ENCODE assay signal across 21 mouse cellular contexts in the genomic region with DNA sequence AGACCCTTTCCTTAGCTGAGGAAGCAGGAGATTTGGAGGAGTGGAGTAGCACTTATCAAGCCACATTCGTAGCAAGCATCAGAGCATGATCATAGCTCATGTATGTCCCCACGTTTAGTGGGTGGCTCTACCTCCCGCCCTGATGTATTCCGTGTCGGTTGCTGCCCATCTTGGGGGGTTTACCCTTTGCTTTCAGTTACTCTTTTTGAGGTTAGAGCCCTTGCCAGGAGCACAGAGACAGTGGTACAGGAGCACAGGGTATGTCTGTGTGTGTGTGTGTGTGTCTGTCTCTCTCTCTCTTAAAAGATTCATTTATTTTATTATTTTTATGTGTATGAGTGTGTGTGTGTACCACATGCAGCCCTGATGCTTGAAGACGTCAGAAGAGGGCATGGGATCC. TPM values are rescaled to one million over a fixed set of nuclear protein-coding genes. Genes with fewer than 3 reads are reported as not detected.
DNase-seq lines count a peak whose midpoint lies in the region; ATAC-seq lines count a peak whose summit lies in the region.
"Had no signal": no experiment of that assay in that cellular context is flagged by ENCODE, and none has a peak within 500 bp of the region (broad histone marks: within the 10 kb centered on the region; RNA-seq: fewer than 3 reads in every experiment).

No protein-coding gene starts in this region.

- DNase-seq in heart, adult 8-10 months (ENCODE audit: low spot score), result no peak
- no peak for DNase-seq in kidney, postnatal 4 days
- DNase-seq in lung, postnatal 4 days, result no peak
- DNase-seq in ovary, adult 18-20 months (ENCODE audit: low spot score), result no peak
- DNase-seq: adrenal gland, postnatal 25 days; B cell, adult 2 months; cerebellum, adult 2 months; gastrocnemius, adult 2 months; kidney, adult 18-20 months; left cerebral cortex, postnatal 4 days; thymus, adult 18-20 months had no signal

- no peak for ATAC-seq in heart, embryonic 12.5 days (ENCODE audit: insufficient number of reproducible peaks, low FRiP score)
- no peak for ATAC-seq in kidney, embryonic 15.5 days (replicated peaks; ENCODE audit: low FRiP score)
- no peak for ATAC-seq in intestine, embryonic 15.5 days
- no peak for ATAC-seq in liver, embryonic 16.5 days (ENCODE audit: low read depth)
- ATAC-seq: activated CD4-positive, CD25-positive, alpha-beta regulatory T cell, adult 4 months; midbrain, embryonic 16.5 days; Patski had no signal

- H3K4me2 ChIP-seq in heart, embryonic 12.5 days, result peak overlapping the region; percentile 89; the same call in 1 of the 2 replicates
- peak overlapping the region; percentile 75; the same call in 1 of the 2 replicates for H3K4me2 ChIP-seq in kidney, embryonic 15.5 days
- peak overlapping the region; percentile 75 for H3K4me2 ChIP-seq in intestine, embryonic 15.5 days (replicated peaks)
- H3K4me2 ChIP-seq in liver, embryonic 16.5 days (ENCODE audit: low read depth, low read length), result peak overlapping the region; percentile 90

- H3K27ac ChIP-seq in heart, embryonic 12.5 days (ENCODE audit: poor library complexity, severe bottlenecking), result no peak overlapping the region
- no peak overlapping the region for H3K27ac ChIP-seq in kidney, embryonic 15.5 days
- no peak overlapping the region for H3K27ac ChIP-seq in intestine, embryonic 15.5 days
- no peak overlapping the region for H3K27ac ChIP-seq in liver, embryonic 16.5 days (ENCODE audit: low read length)
- H3K27ac ChIP-seq: hindbrain, embryonic 15.5 days had no signal

- peaks cover 29% of the 10 kb centered on the region for H3K36me3 ChIP-seq in heart, embryonic 12.5 days
- peaks cover 36% of the 10 kb centered on the region for H3K36me3 ChIP-seq in kidney, embryonic 15.5 days
- peaks cover 15% of the 10 kb centered on the region for H3K36me3 ChIP-seq in intestine, embryonic 15.5 days
- peaks cover 4% of the 10 kb centered on the region; the same call in 1 of the 2 replicates for H3K36me3 ChIP-seq in liver, embryonic 16.5 days (ENCODE audit: control insufficient read depth, insufficient read depth)
- H3K36me3 ChIP-seq: hindbrain, embryonic 15.5 days had no signal

- 0 out of 2 replicates have a peak, but pooled peaks cover 8% of the 10 kb centered on the region for H3K27me3 ChIP-seq in heart, embryonic 12.5 days (replicated peaks)
- H3K27me3 ChIP-seq in kidney, embryonic 15.5 days, result no peaks in the 10 kb centered on the region
- no peaks in the 10 kb centered on the region for H3K27me3 ChIP-seq in intestine, embryonic 15.5 days (replicated peaks)
- H3K27me3 ChIP-seq in liver, embryonic 16.5 days (ENCODE audit: control insufficient read depth, insufficient read depth, low read depth, low read length), result no peaks in the 10 kb centered on the region
- H3K27me3 ChIP-seq: embryonic facial prominence, embryonic 12.5 days; hindbrain, embryonic 15.5 days; Patski had no signal

- peaks cover 40% of the 10 kb centered on the region for H3K4me1 ChIP-seq in heart, embryonic 12.5 days (replicated peaks)
- peaks cover 44% of the 10 kb centered on the region for H3K4me1 ChIP-seq in kidney, embryonic 15.5 days
- H3K4me1 ChIP-seq in intestine, embryonic 15.5 days (replicated peaks), result peaks cover 28% of the 10 kb centered on the region
- peaks cover 31% of the 10 kb centered on the region for H3K4me1 ChIP-seq in liver, embryonic 16.5 days (ENCODE audit: control insufficient read depth, low read depth, low read length)

- 63% methylated on average over 6 of the region's 6 CpGs for WGBS in heart, embryonic 12.5 days
- WGBS in kidney, embryonic 15.5 days, result 81% methylated on average over 6 of the region's 6 CpGs
- WGBS in intestine, embryonic 15.5 days, result 85% methylated on average over 6 of the region's 6 CpGs
- WGBS in liver, embryonic 16.5 days (ENCODE audit: insufficient replicate concordance), result 48% methylated on average over 6 of the region's 6 CpGs

- no peak overlapping the region; the same call in 1 of the 2 replicates for H3K9ac ChIP-seq in heart, embryonic 12.5 days
- H3K9ac ChIP-seq in kidney, embryonic 15.5 days, result no peak overlapping the region
- H3K9ac ChIP-seq in intestine, embryonic 15.5 days, result 0 out of 2 replicates have a peak overlapping the region, but pooled peaks have one; percentile 8
- H3K9ac ChIP-seq in liver, embryonic 16.5 days (ENCODE audit: low read depth, low read length), result no peak overlapping the region
- H3K9ac ChIP-seq: hindbrain, embryonic 15.5 days had no signal

- no peaks in the 10 kb centered on the region for H3K9me3 ChIP-seq in heart, embryonic 12.5 days (replicated peaks)
- no peaks in the 10 kb centered on the region for H3K9me3 ChIP-seq in kidney, embryonic 15.5 days (replicated peaks)
- H3K9me3 ChIP-seq in intestine, embryonic 15.5 days, result no peaks in the 10 kb centered on the region
- H3K9me3 ChIP-seq in liver, embryonic 16.5 days (replicated peaks; ENCODE audit: control insufficient read depth, low read length), result no peaks in the 10 kb centered on the region
- H3K9me3 ChIP-seq: embryonic facial prominence, embryonic 12.5 days; hindbrain, embryonic 15.5 days had no signal

- no peak overlapping the region for H3K4me3 ChIP-seq in heart, embryonic 12.5 days
- H3K4me3 ChIP-seq in kidney, embryonic 15.5 days (replicated peaks), result no peak overlapping the region
- H3K4me3 ChIP-seq in intestine, embryonic 15.5 days (replicated peaks), result no peak overlapping the region
- no peak overlapping the region for H3K4me3 ChIP-seq in liver, embryonic 16.5 days (ENCODE audit: low read depth, low read length)
- H3K4me3 ChIP-seq: embryonic facial prominence, embryonic 12.5 days had no signal

RNA-seq across cellular contexts. Expression of a gene that starts 1.9 kb away (rescaled TPM):
- polyA plus RNA-seq in heart, embryonic 12.5 days (2016; fragmentation: Nextera tagmentation; extraction: Ambion mirVana), result 6.5 and 8.1 TPM in 2 replicates
- 10 to 100 TPM; 23.8 to 31.8 (median 26.6) TPM for total RNA-seq in heart, adult 8-10 months (2022)
- 29.3 and 29.7 TPM in 2 replicates for polyA plus RNA-seq in kidney, embryonic 15.5 days (2015; fragmentation: Nextera tagmentation; extraction: Ambion mirVana)
- polyA plus RNA-seq in intestine, embryonic 15.5 days (2015; fragmentation: Nextera tagmentation; extraction: Ambion mirVana), result 23.3 and 26.9 TPM in 2 replicates
- 31.7 and 36.0 TPM in 2 replicates for polyA plus RNA-seq in liver, embryonic 16.5 days (2015; fragmentation: Nextera tagmentation; extraction: Ambion mirVana)

RNA-seq across cellular contexts. Expression of a gene that starts 9.9 kb away (rescaled TPM):
- 179 and 187 TPM in 2 replicates for polyA plus RNA-seq in heart, embryonic 12.5 days (2016; fragmentation: Nextera tagmentation; extraction: Ambion mirVana)
- 10 to 100 TPM; 13.9 to 16.6 (median 16.0) TPM for total RNA-seq in heart, adult 8-10 months (2022)
- polyA plus RNA-seq in kidney, embryonic 15.5 days (2015; fragmentation: Nextera tagmentation; extraction: Ambion mirVana), result 258 and 306 TPM in 2 replicates
- polyA plus RNA-seq in intestine, embryonic 15.5 days (2015; fragmentation: Nextera tagmentation; extraction: Ambion mirVana), result 183 and 190 TPM in 2 replicates
- 37.2 and 39.1 TPM in 2 replicates for polyA plus RNA-seq in liver, embryonic 16.5 days (2015; fragmentation: Nextera tagmentation; extraction: Ambion mirVana)

RNA-seq across cellular contexts. Expression of a gene that starts 15.5 kb away (rescaled TPM):
- 386 and 388 TPM in 2 replicates for polyA plus RNA-seq in heart, embryonic 12.5 days (2016; fragmentation: Nextera tagmentation; extraction: Ambion mirVana)
- total RNA-seq in heart, adult 8-10 months (2022), result 100 to 1,000 TPM; 140 to 164 (median 156) TPM
- polyA plus RNA-seq in kidney, embryonic 15.5 days (2015; fragmentation: Nextera tagmentation; extraction: Ambion mirVana), result 491 and 504 TPM in 2 replicates
- polyA plus RNA-seq in intestine, embryonic 15.5 days (2015; fragmentation: Nextera tagmentation; extraction: Ambion mirVana), result 449 and 476 TPM in 2 replicates
- 311 and 346 TPM in 2 replicates for polyA plus RNA-seq in liver, embryonic 16.5 days (2015; fragmentation: Nextera tagmentation; extraction: Ambion mirVana)

RNA-seq across cellular contexts. Expression of a gene that starts 22.3 kb away (rescaled TPM):
- 4.9 and 5.2 TPM in 2 replicates for polyA plus RNA-seq in heart, embryonic 12.5 days (2016; fragmentation: Nextera tagmentation; extraction: Ambion mirVana)
- total RNA-seq in heart, adult 8-10 months (2022), result under 1 TPM; 0.37 to 0.97 (median 0.60) TPM
- polyA plus RNA-seq in kidney, embryonic 15.5 days (2015; fragmentation: Nextera tagmentation; extraction: Ambion mirVana), result 12.5 and 17.4 TPM in 2 replicates
- 36.1 and 42.8 TPM in 2 replicates for polyA plus RNA-seq in intestine, embryonic 15.5 days (2015; fragmentation: Nextera tagmentation; extraction: Ambion mirVana)
- 3.1 and 3.2 TPM in 2 replicates for polyA plus RNA-seq in liver, embryonic 16.5 days (2015; fragmentation: Nextera tagmentation; extraction: Ambion mirVana)
- total RNA-seq: common myeloid progenitor, adult 5-6 weeks had no signal

RNA-seq across cellular contexts. Expression of a gene that starts 34.6 kb away (rescaled TPM):
- 12.5 and 14.4 TPM in 2 replicates for polyA plus RNA-seq in heart, embryonic 12.5 days (2016; fragmentation: Nextera tagmentation; extraction: Ambion mirVana)
- 1 to 10 TPM; 4.9 to 6.3 (median 5.6) TPM for total RNA-seq in heart, adult 8-10 months (2022)
- 20.6 and 25.9 TPM in 2 replicates for polyA plus RNA-seq in kidney, embryonic 15.5 days (2015; fragmentation: Nextera tagmentation; extraction: Ambion mirVana)
- 13.9 and 16.4 TPM in 2 replicates for polyA plus RNA-seq in intestine, embryonic 15.5 days (2015; fragmentation: Nextera tagmentation; extraction: Ambion mirVana)
- 5.7 and 6.1 TPM in 2 replicates for polyA plus RNA-seq in liver, embryonic 16.5 days (2015; fragmentation: Nextera tagmentation; extraction: Ambion mirVana)
